Mouse (Mus musculus) embryonic fibroblast, embryonic 13.5 days (primary cell): ENCODE data around the gene Ppp1cc. TPM values are rescaled to one million over a fixed set of nuclear protein-coding genes. Genes with fewer than 3 reads are reported as not detected.

Source experiments
- H3K27ac ChIP-seq: 2 replicates; pipeline ENCODE4 v1.5.1; 2012; ENCODE audit warnings: low read length, control low read depth, inconsistent platforms; ENCODE audit not compliant: insufficient read depth
- H3K4me1 ChIP-seq: 2 replicates; pipeline ENCODE4 v1.6.1; 2011; ENCODE audit warnings: low read length; ENCODE audit not compliant: control insufficient read depth, insufficient read depth
- H3K4me3 ChIP-seq: 2 replicates; pipeline ENCODE4 v1.5.1; 2011; ENCODE audit warnings: mild to moderate bottlenecking, control low read depth, low read length; ENCODE audit not compliant: insufficient read depth
- CTCF ChIP-seq: IDR thresholded peaks from 2 replicates; pipeline ENCODE4 v1.5.1; 2011; ENCODE audit warnings: mild to moderate bottlenecking, control low read depth, low read length, moderate library complexity, borderline replicate concordance; ENCODE audit not compliant: insufficient read depth
- POLR2A ChIP-seq: IDR thresholded peaks from 2 replicates; pipeline ENCODE4 v1.6.1; 2011; ENCODE audit warnings: low read depth, mild to moderate bottlenecking, control low read depth, low read length, moderate library complexity
- polyA plus RNA-seq: library from polyadenylated mRNA; stranded (reverse); fragments of >200 nt; gene quantifications from 2 replicates; pipeline ENCODE4 v1.2.4, GENCODE M21; 2011; ENCODE audit warnings: low read depth; ENCODE audit not compliant: missing spikeins, insufficient read length

Gene Ppp1cc
- 231 and 241 TPM in 2 replicates for polyA plus RNA-seq

DNA sequence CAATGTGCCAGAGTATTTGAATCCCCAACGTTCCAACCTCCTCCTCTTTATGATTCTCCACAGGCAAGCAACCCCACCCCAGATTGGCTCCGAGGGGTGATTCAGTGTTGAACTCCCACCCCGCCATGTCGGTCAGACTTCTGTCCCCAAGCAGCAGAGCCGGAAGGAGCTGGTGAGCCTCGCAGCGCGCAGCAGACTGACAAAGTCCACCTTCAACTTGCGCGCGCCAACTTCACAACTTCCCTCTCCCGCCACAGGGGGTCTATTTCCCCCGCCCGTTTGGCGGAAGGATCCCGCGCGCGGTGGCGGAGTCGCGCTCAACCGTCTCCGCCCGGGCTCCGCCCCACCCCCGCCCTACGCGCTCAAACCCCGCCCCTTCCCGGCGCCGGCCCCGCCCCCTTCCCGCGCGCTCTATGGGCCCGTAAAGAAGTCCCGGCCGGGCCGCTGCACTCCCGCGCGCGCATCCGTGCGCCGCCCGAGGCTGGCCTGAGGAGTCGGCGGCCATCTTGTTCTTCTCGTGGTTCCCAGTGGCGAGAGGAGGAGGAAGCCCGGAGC, at the start of gene Ppp1cc:
Ppp1cc (plus strand) TSS at position 452 of the 555 bp plus-strand sequence.
- H3K4me1 ChIP-seq = peaks cover 20% of the 10 kb centered on the region
- peak within 1 kb of the TSS; percentile 97 for H3K4me3 ChIP-seq
- no peak for TF ChIP-seq CTCF
- TF ChIP-seq POLR2A = peak; percentile 74
- H3K27ac ChIP-seq = peak within 1 kb of the TSS; percentile 9

- TF ChIP-seq POLR2A = no peak
- TF ChIP-seq CTCF = no peak
- Histone ChIP-seq H3K27ac (no peak overlapping the region), H3K4me3 (no peak overlapping the region), H3K4me1 (no peaks in the 10 kb centered on the region)
Observed at GRCm38 (mm10) chr5:122109325-122110060, 48.6 kb upstream of the Ppp1cc start.

GRCm38 (mm10) chr5:122110625-122111024, 47.5 kb upstream of the Ppp1cc start:
- Histone ChIP-seq H3K4me1 (no peaks in the 10 kb centered on the region), H3K4me3 (no peak overlapping the region), H3K27ac (no peak overlapping the region)
- TF ChIP-seq POLR2A (no peak), CTCF (no peak)

DNA sequence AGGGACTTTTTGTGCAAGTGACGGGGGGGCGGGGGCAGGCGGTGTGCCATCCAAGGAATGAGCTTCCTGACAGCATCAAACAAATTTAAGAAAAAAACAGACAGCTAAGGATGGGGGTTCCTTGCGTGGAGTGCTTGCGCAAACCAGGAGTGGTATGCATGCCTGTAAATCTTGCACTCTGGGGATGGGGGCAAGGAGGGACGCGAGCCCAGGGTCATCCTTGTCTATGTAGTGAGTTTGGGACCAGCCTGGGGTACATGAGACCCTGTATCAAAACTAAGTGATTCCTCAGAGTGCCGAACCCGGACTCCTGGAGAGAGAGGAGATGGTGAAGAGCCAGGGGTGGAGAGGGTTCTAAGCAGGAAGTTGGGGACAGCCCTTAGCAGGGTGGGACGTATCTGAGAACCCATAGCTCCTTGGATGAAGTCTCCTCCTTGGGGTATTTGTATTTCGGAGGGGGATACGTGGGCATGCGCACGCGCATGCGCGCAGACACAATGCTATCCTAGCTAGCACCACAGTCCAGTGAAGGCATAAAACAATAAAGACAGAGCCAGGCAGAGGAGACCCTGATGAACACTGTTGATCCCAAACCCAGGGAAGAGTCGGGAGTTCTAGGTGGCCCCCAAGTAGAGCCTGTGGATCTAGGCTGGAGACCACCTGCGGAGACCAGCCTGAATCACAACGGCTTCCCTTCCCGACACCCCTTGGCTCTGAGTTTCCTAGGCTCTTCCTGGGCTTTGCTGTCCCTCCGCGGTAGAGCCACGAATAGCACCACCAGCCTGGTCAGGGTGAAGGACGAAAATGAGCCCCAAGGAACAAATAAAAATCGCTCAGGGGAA, 46.8 kb upstream of the Ppp1cc start:
- H3K4me1 ChIP-seq = no peaks in the 10 kb centered on the region
- H3K27ac ChIP-seq = no peak overlapping the region
- TF ChIP-seq CTCF (no peak), POLR2A (no peak)
- H3K4me3 ChIP-seq = no peak overlapping the region

- Histone ChIP-seq H3K27ac (no peak overlapping the region), H3K4me1 (no peaks in the 10 kb centered on the region), H3K4me3 (no peak overlapping the region)
- TF ChIP-seq CTCF (no peak), POLR2A (no peak)
Observed at GRCm38 (mm10) chr5:122111933-122112248, 46.2 kb upstream of the Ppp1cc start.

GRCm38 (mm10) chr5:122113450-122113849, 44.6 kb upstream of the Ppp1cc start:
- Histone ChIP-seq H3K27ac (no peak overlapping the region), H3K4me1 (no peaks in the 10 kb centered on the region), H3K4me3 (no peak overlapping the region)
- TF ChIP-seq CTCF = no peak
- no peak for TF ChIP-seq POLR2A

- no peaks in the 10 kb centered on the region for H3K4me1 ChIP-seq
- no peak for TF ChIP-seq POLR2A
- TF ChIP-seq CTCF = peak; percentile 86
- no peak overlapping the region for H3K27ac ChIP-seq
- no peak overlapping the region for H3K4me3 ChIP-seq
Observed at GRCm38 (mm10) chr5:122114176-122114575, 43.9 kb upstream of the Ppp1cc start.

DNA sequence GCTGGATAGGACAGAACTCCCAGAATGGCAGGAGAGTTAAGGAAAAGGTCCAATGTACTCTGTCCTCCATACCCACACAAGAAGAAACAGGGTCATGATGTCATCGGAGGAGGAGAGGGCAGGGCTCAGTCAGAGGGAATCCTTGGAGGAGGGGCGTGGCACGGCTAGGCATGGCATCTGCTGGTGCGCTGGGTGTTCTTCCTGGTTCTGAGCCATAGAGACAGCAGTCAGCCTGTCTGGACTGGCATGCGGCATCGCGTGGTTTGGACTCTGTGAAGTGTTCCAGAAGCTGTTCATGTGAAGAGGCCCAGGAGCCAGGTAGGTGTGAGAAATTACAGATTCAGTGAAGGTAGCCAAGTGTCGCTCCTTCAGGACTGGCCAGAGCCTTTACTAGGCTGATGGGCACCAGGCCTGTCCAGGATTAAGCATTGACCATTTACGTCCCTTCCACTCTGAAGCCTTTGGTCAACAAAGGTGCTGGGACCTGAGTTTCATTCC, 42.8 kb upstream of the Ppp1cc start:
- no peak for TF ChIP-seq CTCF
- no peak for TF ChIP-seq POLR2A
- H3K27ac ChIP-seq = no peak overlapping the region
- no peaks in the 10 kb centered on the region for H3K4me1 ChIP-seq
- no peak overlapping the region for H3K4me3 ChIP-seq

GRCm38 (mm10) chr5:122116243-122116642, 41.8 kb upstream of the Ppp1cc start:
- Histone ChIP-seq H3K4me1 (no peaks in the 10 kb centered on the region), H3K27ac (no peak overlapping the region), H3K4me3 (no peak overlapping the region)
- TF ChIP-seq CTCF (no peak), POLR2A (no peak)
